Mouse (Mus musculus): ENCODE results near the gene Spon1.

Spon1 gene

DNA sequence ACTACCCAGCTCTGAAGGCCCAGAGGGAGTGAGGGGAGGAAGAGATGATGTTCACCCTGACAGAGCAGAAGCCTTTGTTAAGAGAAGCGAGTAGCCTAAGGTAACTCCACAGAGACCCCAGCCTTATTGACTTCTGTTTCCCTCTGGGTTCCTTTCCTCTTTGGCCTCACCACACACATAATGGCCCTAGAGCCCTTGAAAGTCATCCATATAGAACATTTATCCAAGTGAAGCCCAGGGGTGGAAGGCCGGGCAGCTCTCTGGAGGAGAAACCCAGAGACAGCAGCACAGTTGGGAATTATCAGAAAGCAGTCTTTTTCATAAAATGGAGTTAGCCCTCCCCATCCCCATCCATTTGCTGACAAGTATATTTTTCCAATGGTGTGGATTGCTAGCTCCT is 75.7 kb downstream of the Spon1 start:
- no peak for DNase-seq (ENCODE audit: low spot score in 2 of 2)

DNA sequence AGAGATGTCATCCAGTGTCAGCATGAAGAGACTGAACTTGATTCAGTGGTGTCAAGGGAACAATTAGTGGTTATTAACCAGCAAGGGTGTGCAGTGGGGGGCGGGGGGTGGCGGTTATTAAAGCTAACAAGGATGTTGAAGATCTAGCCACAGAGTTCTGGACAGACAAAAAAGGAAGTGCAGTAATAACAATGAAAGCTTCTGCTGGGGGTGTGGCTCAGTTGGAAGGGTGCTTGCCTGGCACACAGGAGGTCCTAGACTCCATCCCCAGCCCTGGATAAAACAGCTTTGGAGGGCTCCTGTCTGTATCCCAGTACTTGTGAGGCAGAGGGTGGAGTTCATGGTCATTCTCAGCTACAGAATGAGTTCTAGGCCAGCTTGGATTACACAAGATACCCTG is 77.4 kb downstream of the Spon1 start:
- DNase-seq (ENCODE audit: low spot score in 2 of 2): no peak

DNA sequence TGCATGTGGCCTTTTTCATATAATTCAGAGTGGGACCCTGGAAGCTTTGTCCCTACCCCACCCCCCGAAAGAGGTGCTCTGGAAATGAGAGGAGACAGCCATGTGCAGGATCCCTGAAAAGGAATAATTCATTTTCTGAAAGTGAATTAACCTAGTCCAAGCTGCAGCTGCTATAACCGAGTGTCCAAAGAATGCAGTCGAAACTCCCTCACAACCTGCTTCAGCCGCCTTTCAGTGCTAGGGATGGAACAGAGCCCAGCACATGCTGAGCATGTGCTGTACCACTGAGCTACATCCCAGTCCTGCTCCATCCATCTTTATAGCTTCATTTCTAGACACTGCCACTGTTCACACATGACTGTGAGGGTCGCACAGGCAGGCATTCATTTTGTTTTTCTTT is 79.4 kb downstream of the Spon1 start:
- no peak for DNase-seq (ENCODE audit: low spot score in 2 of 2)

- no peak for DNase-seq (ENCODE audit: low spot score in 2 of 2)
Observed at GRCm38 (mm10) chr7:113846553-113846952, 80.8 kb downstream of the Spon1 start.

DNA sequence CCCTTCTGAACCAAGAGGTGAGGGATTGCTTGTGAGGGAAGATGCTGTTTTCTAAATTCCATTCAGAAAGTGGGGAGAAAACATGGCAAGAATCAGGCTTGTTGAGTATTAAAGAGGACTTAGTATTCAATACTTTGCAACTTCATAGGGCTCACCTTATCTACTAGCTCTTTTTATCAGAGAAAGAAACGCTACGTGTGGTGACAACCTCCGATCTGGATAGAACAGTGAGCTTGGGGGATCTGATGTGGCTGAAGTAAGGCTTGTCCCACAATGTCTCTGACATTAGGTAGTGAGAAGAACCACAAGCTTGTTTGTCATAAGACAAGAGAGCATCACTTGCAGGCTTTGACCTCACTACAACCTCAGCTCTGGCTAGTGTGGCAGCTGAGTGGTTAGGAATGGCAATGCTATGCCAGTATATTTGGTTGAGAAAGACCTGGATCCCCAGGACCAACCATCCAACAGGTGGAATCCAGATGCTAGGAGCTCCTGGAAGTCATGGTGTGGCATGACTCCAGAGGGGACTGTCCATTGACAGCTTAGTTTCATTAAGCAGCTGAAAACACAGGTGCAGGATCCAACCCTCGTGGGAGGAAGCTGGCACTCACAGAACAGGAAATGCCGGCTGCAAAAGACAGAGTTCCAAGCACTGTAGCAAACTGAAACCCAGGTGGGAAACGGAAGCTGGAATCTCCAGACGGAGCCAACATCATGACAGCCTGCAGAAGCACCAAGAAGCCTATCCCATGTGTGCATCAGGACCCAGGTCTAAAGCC is 81.4 kb downstream of the Spon1 start:
- no peak for DNase-seq (ENCODE audit: low spot score in 2 of 2)

- no peak for DNase-seq (ENCODE audit: low spot score in 2 of 2)
Observed at GRCm38 (mm10) chr7:113850389-113850788, 84.6 kb downstream of the Spon1 start.

- DNase-seq (ENCODE audit: low spot score in 2 of 2): no peak
Observed at GRCm38 (mm10) chr7:113855396-113855795, 89.6 kb downstream of the Spon1 start.

GRCm38 (mm10) chr7:113856067-113856466 is 90.3 kb downstream of the Spon1 start:
- no peak for DNase-seq (ENCODE audit: low spot score in 2 of 2)

- no peak for DNase-seq (ENCODE audit: low spot score in 2 of 2)
Observed at GRCm38 (mm10) chr7:113859480-113859881, 93.7 kb downstream of the Spon1 start.

DNA sequence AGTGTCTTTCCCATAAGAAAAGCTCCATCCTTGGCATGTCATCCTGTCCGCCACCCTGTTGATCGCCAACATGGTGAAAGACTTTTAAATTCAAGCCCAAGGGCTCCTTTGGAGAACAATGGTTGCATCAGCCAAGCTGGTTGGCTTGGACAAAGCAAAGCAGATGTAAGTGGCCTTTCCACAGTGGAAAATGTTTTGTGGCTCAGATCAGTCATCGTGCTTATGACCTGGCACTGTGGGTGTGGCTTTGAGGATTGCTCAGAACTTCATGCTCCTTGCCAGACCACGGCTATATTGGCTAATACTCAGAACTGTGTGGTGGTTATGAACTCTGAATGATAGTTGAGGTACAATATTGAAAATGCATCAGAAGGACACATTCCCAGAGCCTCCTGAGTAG is 96.2 kb downstream of the Spon1 start:
- no peak for DNase-seq (ENCODE audit: low spot score in 2 of 2)

GRCm38 (mm10) chr7:113872846-113873245 is 107.0 kb downstream of the Spon1 start:
- no peak for DNase-seq (ENCODE audit: low spot score in 2 of 2)

GRCm38 (mm10) chr7:113877451-113877850 is 111.7 kb downstream of the Spon1 start:
- DNase-seq (ENCODE audit: low spot score in 2 of 2): no peak

DNA sequence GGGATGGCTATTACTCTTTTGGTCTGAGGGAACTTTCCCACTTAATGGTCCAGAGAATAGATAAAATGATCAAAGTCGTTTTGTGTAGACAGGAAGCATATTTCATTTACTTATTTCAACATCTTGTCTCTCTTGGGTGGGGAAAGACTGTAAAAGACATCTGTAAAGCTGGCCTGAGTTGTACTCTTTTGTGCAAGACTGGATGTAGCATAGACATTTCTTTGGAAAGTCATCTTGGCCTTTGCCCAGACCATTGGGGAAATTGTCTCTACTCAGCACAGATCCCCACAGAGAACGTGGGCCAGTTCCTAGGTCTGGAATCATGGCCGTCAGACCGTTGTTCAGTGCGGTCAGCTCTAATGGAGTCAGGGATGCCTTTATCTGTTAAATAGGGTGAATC is 112.1 kb downstream of the Spon1 start:
- no peak for DNase-seq (ENCODE audit: low spot score in 2 of 2)

DNA sequence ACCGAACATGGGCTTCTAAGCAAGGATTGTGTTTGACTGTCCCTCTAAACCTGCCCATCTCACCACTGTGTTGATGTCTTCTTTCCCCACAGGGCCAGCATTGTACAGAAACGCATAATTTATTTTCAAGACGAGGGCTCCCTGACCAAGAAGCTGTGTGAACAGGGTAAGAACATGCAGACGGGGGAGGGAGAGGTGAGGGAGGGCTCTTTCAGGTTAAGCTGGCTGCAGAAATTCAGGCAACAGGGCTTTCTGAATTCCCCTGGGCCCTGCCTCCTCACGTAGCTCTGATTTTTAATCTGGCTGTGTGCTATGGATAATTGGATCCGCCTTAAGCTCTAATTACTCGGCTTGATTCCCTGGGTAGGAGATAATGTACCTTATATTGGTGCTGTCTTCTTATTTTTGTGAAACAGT is 113.3 kb downstream of the Spon1 start:
- no peak for DNase-seq (ENCODE audit: low spot score in 2 of 2)

DNA sequence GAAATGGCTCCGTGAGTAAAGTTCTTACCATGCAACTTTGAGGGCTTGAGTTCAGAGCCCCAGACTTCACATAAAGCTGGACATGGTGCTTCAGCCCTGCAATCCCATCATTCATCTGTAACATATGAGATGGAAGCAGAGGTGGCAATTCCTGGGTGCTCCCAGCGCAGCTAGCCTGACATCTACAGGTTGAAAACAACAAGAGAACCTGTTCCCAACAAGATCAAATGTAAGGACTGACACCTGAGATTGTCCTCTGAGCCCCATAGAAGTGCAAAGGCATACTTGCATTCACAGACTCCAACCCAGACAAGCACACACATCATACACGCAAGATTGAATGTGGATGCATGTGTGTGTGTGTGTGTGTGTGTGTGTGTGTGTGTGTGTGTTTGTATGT is 114.2 kb downstream of the Spon1 start:
- DNase-seq (ENCODE audit: low spot score in 2 of 2): no peak

- DNase-seq (ENCODE audit: low spot score in 2 of 2): no peak
Observed at GRCm38 (mm10) chr7:113890782-113891181, 125.0 kb downstream of the Spon1 start.

DNA sequence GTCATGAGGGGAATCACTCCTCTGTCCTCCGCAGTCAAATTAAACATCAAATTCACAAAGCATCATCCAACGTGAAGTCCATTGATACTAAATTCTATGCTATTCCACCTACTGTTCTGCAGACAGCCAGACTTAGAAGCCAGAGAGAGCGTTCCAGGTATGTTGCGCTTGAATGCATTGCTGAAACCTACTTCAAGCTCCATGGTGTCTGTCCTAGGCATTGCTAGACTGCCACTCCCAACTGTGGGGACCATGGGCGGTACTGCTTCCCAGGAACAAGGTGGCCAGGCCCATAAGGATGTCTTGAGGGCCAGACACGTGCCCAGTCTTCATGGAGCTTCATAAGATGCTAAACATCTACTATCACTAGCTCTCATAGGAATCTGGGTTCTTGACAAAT is 125.7 kb downstream of the Spon1 start:
- no peak for DNase-seq (ENCODE audit: low spot score in 2 of 2)

GRCm38 (mm10) chr7:113893944-113894662 is 128.3 kb downstream of the Spon1 start:
- no peak for DNase-seq (ENCODE audit: low spot score in 2 of 2)

DNA sequence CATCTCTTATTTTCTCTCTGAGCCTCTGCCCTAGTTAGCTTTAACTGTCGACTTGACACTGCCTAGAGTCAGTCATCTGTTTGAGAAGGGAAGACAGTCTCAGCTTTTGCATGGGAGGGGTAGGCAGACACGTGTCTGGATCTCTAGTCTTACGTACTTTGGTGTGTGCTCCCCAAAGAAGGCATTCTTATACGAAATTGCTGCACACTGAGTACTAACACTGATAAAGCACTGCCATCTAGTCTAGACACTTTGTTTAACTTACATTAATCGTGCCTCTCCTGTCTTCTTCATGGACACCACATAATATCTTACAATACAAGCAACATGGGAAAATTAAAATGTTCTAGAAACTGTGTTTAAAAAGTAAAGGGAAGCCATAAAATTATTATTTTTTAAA is 129.5 kb downstream of the Spon1 start:
- DNase-seq (ENCODE audit: low spot score in 2 of 2): no peak

DNA sequence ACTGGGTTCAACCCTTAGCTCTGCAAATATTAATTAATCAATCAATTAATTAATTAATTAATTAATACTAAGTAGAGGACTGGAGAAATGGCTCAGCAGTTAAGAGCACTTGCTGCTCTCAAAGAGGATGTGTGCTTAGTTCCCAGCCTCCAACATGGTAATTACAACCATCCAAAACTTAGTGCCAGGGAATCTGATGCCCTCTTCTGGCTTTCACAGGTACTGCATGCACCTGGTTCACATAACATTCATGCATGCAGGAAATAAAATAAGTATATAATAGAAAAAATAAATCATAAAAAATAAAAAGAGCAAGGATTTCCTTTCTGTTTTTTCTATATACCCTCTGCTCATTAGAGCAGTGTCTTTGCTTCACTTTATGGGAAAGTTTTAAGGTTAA is 132.6 kb downstream of the Spon1 start:
- no peak for DNase-seq (ENCODE audit: low spot score in 2 of 2)

DNA sequence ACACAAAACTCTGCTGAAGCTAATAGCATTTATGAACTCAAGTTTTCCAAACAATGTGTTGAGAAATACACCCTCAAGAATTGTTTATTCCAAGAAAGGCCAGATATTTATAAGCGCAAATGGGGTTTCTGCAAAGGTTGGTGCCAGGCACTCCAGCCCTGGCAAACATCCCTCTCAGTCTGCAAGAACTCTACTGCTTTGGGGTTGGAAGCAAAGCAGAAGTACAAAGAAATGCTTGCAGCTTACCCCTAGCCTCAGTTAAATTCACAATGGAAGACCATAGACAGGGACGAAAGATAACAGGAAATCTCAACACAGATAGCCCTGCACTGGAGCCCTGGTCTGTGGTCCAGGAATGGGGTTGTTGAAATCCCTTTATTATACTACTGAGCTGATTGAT is 135.7 kb downstream of the Spon1 start:
- no peak for DNase-seq (ENCODE audit: low spot score in 2 of 2)

GRCm38 (mm10) chr7:113901941-113902515 is 136.2 kb downstream of the Spon1 start:
- no peak for DNase-seq (ENCODE audit: low spot score in 2 of 2)

All from spleen, postnatal 14 days (tissue).